Mouse (Mus musculus): Measurements from ENCODE around the gene Crlf1. TPM values are rescaled to one million over a fixed set of nuclear protein-coding genes. Genes with fewer than 3 reads are reported as not detected.

The Crlf1 gene
- polyA plus RNA-seq, 1 experiment from 2014 or later: 63.8 TPM

DNA sequence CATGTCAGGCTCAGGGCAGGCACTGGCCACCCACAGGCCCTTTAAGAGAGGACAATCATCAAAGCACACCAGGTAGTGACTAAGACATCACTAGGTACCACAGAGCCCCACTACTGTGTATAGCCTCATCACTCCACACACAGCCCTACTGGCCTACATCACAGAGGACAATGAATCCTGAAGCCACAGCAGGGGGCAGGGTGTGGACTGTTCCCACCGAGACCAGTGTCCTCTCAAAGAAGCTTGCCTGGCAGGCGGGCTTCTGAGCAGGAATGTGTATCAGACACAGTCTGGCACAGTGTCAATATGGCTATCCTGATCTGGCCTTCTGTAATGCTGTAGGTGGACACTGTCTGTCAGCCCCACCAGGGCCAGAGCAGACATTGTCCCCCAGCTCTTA lies 23.0 kb upstream of the Crlf1 start:
- H3K4me3 ChIP-seq (ENCODE audit: low read depth, low read length): no peak overlapping the region
- H3K27ac ChIP-seq (replicated peaks; ENCODE audit: low read depth, low read length): no peak overlapping the region
- no peak overlapping the region for H3K4me2 ChIP-seq (ENCODE audit: low read depth, low read length)
- 68% methylated on average over 2 of the region's 2 CpGs for WGBS
- ATAC-seq (replicated peaks; ENCODE audit: insufficient number of reproducible peaks, low FRiP score, low TSS enrichment, low read depth) (no peak), DNase-seq (ENCODE audit: low spot score) (no peak)
- H3K9me3 ChIP-seq (replicated peaks; ENCODE audit: control insufficient read depth, low read length): no peaks in the 10 kb centered on the region
- no peaks in the 10 kb centered on the region for H3K4me1 ChIP-seq (ENCODE audit: control insufficient read depth, insufficient read depth, low read length)
- H3K36me3 ChIP-seq (replicated peaks; ENCODE audit: control insufficient read depth, insufficient read depth, low read depth, low read length): no peaks in the 10 kb centered on the region
- no peaks in the 10 kb centered on the region for H3K27me3 ChIP-seq (ENCODE audit: control insufficient read depth, insufficient read depth, low read length)
- no peak overlapping the region for H3K9ac ChIP-seq (replicated peaks; ENCODE audit: low read length)

DNA sequence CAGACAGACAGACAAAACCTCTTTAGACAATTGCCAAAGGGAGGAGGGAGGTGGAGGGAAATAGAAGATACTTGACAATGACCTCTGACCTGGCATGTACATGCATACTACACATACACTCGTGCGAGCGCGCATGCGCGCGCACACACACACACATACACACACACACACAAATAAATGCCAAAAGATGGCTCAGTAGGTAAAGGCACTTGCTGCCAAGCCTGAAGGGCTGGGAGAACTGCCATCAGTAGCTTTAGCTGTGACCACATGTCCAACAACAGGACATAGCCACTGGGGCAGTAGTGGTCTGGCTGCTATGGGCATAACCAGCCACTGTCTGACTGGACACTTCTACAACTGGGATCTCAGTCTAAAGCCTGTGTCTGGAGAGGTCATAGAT lies 21.1 kb upstream of the Crlf1 start:
- DNase-seq (ENCODE audit: low spot score): no peak
- no peaks in the 10 kb centered on the region for H3K27me3 ChIP-seq (ENCODE audit: control insufficient read depth, insufficient read depth, low read length)
- no peaks in the 10 kb centered on the region for H3K9me3 ChIP-seq (replicated peaks; ENCODE audit: control insufficient read depth, low read length)
- no peak overlapping the region for H3K4me2 ChIP-seq (ENCODE audit: low read depth, low read length)
- H3K36me3 ChIP-seq (replicated peaks; ENCODE audit: control insufficient read depth, insufficient read depth, low read depth, low read length): no peaks in the 10 kb centered on the region
- WGBS: 97% methylated on average over 7 of the region's 7 CpGs
- no peak overlapping the region for H3K4me3 ChIP-seq (ENCODE audit: low read depth, low read length)
- H3K27ac ChIP-seq (replicated peaks; ENCODE audit: low read depth, low read length): no peak overlapping the region
- no peak for ATAC-seq (replicated peaks; ENCODE audit: insufficient number of reproducible peaks, low FRiP score, low TSS enrichment, low read depth)
- no peak overlapping the region for H3K9ac ChIP-seq (replicated peaks; ENCODE audit: low read length)
- H3K4me1 ChIP-seq (ENCODE audit: control insufficient read depth, insufficient read depth, low read length): no peaks in the 10 kb centered on the region

DNA sequence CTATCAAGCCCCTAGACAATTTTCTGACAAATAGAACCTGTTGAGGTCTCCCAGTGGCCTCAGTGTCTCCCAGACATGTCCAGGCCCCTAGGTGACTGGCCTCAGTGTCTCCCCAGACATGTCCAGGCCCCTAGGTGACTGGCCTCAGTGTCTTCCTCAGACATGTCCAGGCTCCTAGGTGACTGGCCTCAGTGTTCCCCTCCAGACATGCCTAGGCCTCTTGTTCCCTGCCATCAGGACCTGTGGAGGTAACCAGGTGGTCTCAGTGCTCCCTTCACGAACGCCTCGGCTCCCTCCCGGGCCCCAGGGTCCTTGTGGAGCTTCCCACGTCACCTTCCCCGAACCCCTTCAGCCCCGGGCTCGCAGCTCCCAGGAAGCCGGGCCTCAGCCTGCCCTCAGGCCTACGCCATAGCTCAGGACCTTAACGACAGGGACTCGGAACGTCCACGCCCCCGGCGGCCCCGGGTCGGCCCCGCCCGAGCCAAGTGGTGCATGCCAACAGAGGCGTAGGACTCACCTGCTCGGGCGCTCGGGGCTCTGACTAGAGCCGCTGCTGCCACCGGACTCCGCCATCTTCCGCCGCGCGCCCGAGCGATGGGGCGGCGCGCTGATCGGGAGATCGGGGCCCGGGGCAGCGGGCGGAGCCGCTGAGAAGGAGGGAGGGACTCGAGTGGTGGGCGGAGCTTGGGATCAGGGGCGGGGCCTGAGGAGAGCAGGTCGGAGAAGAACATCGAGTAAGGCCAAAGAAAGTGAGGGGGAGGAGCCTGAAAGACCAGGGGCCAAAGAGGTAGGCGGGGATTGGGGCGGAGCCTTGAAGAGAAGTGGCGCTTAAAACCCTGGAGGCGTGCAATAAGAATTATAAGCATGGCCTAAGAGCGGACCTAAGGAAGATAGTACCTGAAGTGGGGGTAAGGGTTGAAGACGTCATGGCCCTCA lies 16.4 kb upstream of the Crlf1 start, which contains the start of gene Klhl26:
TSS of gene Klhl26 (minus strand) at position 636 of the 936 bp plus-strand sequence.
- ATAC-seq (replicated peaks; ENCODE audit: insufficient number of reproducible peaks, low FRiP score, low TSS enrichment, low read depth): peak; percentile 81
- H3K9me3 ChIP-seq (replicated peaks; ENCODE audit: control insufficient read depth, low read length): no peaks in the 10 kb centered on the region
- H3K4me2 ChIP-seq (ENCODE audit: low read depth, low read length): peak within 1 kb of the TSS; percentile 82
- H3K27ac ChIP-seq (replicated peaks; ENCODE audit: low read depth, low read length): 0 out of 2 replicates have a peak within 1 kb of the TSS, but pooled peaks have one; percentile 16
- under 1% methylated on average over 53 of the region's 53 CpGs for WGBS
- H3K36me3 ChIP-seq (replicated peaks; ENCODE audit: control insufficient read depth, insufficient read depth, low read depth, low read length): no peaks in the 10 kb centered on the region
- DNase-seq (ENCODE audit: low spot score): peak; percentile 94
- H3K4me1 ChIP-seq (ENCODE audit: control insufficient read depth, insufficient read depth, low read length): no peaks in the 10 kb centered on the region
- H3K9ac ChIP-seq (replicated peaks; ENCODE audit: low read length): peak within 1 kb of the TSS; percentile 88
- peak within 1 kb of the TSS; percentile 83 for H3K4me3 ChIP-seq (ENCODE audit: low read depth, low read length)
- H3K27me3 ChIP-seq (ENCODE audit: control insufficient read depth, insufficient read depth, low read length): no peaks in the 10 kb centered on the region

DNA sequence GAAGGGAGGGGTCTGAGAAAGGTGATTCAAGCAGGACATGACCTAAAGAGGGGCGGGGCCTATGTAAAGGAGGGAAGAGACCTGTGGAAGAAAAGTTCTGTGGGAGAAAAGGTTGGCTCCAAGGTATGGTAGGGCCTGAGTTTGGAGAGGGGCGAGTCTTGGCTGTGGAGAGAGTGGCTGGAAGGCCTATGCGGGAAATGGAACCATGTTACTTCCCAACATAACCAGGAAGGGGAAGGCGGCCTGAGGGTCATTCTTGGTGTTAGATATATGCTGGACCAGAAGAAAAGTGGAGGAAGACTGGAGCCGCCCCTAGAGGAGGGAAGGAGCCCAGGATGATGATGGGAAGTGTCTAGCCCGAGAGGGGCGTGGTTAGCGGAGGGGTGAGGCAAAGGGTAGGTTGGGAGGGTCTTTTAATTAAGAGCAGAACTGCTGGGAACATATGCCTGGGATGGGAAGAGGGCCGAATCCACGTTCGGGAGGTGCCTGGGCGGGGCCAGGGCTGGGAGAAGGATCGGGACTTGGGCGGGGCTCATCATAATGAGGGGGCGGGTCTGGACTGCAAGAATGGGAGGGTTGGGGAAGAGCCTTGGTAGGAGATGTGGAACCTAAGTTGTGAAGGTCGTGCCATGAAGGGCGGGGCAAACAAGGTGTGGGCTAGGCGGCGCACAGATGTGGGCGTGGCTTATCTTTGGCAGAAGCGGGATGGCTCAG lies 15.5 kb upstream of the Crlf1 start:
- H3K9me3 ChIP-seq (replicated peaks; ENCODE audit: control insufficient read depth, low read length): no peaks in the 10 kb centered on the region
- peak; percentile 70 for DNase-seq (ENCODE audit: low spot score)
- H3K4me1 ChIP-seq (ENCODE audit: control insufficient read depth, insufficient read depth, low read length): no peaks in the 10 kb centered on the region
- H3K27ac ChIP-seq (replicated peaks; ENCODE audit: low read depth, low read length): no peak overlapping the region
- no peaks in the 10 kb centered on the region for H3K36me3 ChIP-seq (replicated peaks; ENCODE audit: control insufficient read depth, insufficient read depth, low read depth, low read length)
- peak overlapping the region; percentile 83 for H3K4me3 ChIP-seq (ENCODE audit: low read depth, low read length)
- ATAC-seq (replicated peaks; ENCODE audit: insufficient number of reproducible peaks, low FRiP score, low TSS enrichment, low read depth): peak; percentile 39
- peak overlapping the region; percentile 82; the same call in 1 of the 2 replicates for H3K4me2 ChIP-seq (ENCODE audit: low read depth, low read length)
- no peak overlapping the region for H3K9ac ChIP-seq (replicated peaks; ENCODE audit: low read length)
- no peaks in the 10 kb centered on the region for H3K27me3 ChIP-seq (ENCODE audit: control insufficient read depth, insufficient read depth, low read length)
- WGBS: under 1% methylated on average over 21 of the region's 21 CpGs

DNA sequence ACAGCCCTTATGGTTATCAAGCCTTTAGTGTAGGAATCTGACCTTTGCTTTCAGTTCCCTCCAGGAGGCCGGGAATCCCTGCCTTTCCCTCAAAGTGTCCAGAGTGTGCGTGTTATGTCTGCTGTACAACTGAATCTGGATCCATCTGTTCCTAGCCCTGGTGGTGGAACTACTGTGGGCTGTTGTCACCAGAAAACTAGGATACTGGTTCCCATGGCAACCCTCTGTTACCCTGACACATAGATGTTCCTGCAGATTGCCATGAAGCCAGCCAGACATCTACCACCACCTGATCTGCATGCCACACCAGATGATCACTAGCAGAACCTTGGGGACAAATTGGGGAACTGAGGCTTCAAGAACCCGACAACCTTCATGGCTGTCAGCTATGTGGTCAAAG lies 11.1 kb upstream of the Crlf1 start:
- no peaks in the 10 kb centered on the region for H3K9me3 ChIP-seq (replicated peaks; ENCODE audit: control insufficient read depth, low read length)
- ATAC-seq (replicated peaks; ENCODE audit: insufficient number of reproducible peaks, low FRiP score, low TSS enrichment, low read depth) (no peak), DNase-seq (ENCODE audit: low spot score) (no peak)
- H3K9ac ChIP-seq (replicated peaks; ENCODE audit: low read length): no peak overlapping the region
- no peaks in the 10 kb centered on the region for H3K36me3 ChIP-seq (replicated peaks; ENCODE audit: control insufficient read depth, insufficient read depth, low read depth, low read length)
- H3K4me3 ChIP-seq (ENCODE audit: low read depth, low read length): no peak overlapping the region
- WGBS: 80% methylated on average over 3 of the region's 3 CpGs
- H3K4me2 ChIP-seq (ENCODE audit: low read depth, low read length): no peak overlapping the region
- no peak overlapping the region for H3K27ac ChIP-seq (replicated peaks; ENCODE audit: low read depth, low read length)
- peaks cover 2% of the 10 kb centered on the region for H3K27me3 ChIP-seq (ENCODE audit: control insufficient read depth, insufficient read depth, low read length)
- H3K4me1 ChIP-seq (ENCODE audit: control insufficient read depth, insufficient read depth, low read length): no peaks in the 10 kb centered on the region

DNA sequence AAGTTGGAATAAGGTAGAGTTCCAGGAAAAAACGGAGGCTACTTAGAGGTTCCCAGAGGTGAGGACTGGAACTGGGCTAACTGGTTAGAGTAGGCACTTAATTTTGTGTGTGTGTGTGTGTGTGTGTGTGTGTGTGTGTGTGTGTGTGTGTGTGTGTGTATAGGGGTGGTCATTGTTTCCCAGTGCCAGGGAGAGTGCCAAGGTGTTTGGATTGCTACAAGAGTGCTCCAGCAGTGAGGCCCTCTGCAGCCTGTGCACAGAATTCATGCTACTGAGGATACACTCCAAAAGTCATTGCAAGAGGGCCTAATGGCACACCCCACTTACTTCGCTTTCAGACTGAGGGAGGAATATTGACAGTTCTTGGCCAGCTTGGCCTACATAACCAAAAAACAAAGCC lies 10.0 kb upstream of the Crlf1 start:
- no peak overlapping the region for H3K4me3 ChIP-seq (ENCODE audit: low read depth, low read length)
- no peak overlapping the region for H3K27ac ChIP-seq (replicated peaks; ENCODE audit: low read depth, low read length)
- no peak for DNase-seq (ENCODE audit: low spot score)
- no peak overlapping the region for H3K9ac ChIP-seq (replicated peaks; ENCODE audit: low read length)
- H3K4me2 ChIP-seq (ENCODE audit: low read depth, low read length): no peak overlapping the region
- H3K4me1 ChIP-seq (ENCODE audit: control insufficient read depth, insufficient read depth, low read length): no peaks in the 10 kb centered on the region; the same call in 1 of the 2 replicates
- H3K36me3 ChIP-seq (replicated peaks; ENCODE audit: control insufficient read depth, insufficient read depth, low read depth, low read length): no peaks in the 10 kb centered on the region
- no peak for ATAC-seq (replicated peaks; ENCODE audit: insufficient number of reproducible peaks, low FRiP score, low TSS enrichment, low read depth)
- no peaks in the 10 kb centered on the region for H3K9me3 ChIP-seq (replicated peaks; ENCODE audit: control insufficient read depth, low read length)
- peaks cover 7% of the 10 kb centered on the region for H3K27me3 ChIP-seq (ENCODE audit: control insufficient read depth, insufficient read depth, low read length)
- WGBS: 61% methylated on average over 2 of the region's 2 CpGs

DNA sequence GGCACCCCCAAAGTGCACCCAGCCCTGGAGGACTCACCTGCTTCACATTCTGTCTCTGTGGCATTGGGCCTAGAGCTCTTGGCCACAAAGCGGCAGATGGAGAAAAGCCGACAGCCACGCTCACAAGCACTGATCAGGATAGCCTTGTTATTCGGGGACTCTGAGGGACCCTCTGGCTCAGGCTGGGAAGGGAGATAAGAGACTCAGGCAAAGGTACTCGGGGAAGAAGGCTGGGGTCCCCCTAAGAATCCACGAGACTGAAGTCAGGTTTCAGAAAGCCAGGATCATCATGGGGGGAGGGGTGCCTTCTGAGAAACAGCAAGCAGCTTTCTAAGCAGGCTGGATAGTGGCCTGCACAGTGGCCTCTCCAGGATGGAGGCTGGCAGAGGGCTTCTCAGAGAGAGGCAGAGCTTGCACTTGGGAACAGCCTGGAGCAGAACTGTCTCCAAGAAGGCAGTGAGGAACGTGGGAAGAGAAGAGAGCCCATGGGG lies 6.7 kb upstream of the Crlf1 start:
- no peaks in the 10 kb centered on the region for H3K9me3 ChIP-seq (replicated peaks; ENCODE audit: control insufficient read depth, low read length)
- peaks cover 11% of the 10 kb centered on the region for H3K4me1 ChIP-seq (ENCODE audit: control insufficient read depth, insufficient read depth, low read length)
- H3K36me3 ChIP-seq (replicated peaks; ENCODE audit: control insufficient read depth, insufficient read depth, low read depth, low read length): no peaks in the 10 kb centered on the region
- ATAC-seq (replicated peaks; ENCODE audit: insufficient number of reproducible peaks, low FRiP score, low TSS enrichment, low read depth): no peak
- no peak overlapping the region for H3K9ac ChIP-seq (replicated peaks; ENCODE audit: low read length)
- no peak overlapping the region for H3K4me3 ChIP-seq (ENCODE audit: low read depth, low read length)
- no peak overlapping the region for H3K27ac ChIP-seq (replicated peaks; ENCODE audit: low read depth, low read length)
- DNase-seq (ENCODE audit: low spot score): no peak
- 39% methylated on average over 7 of the region's 7 CpGs for WGBS
- H3K27me3 ChIP-seq (ENCODE audit: control insufficient read depth, insufficient read depth, low read length): peaks cover 14% of the 10 kb centered on the region
- no peak overlapping the region for H3K4me2 ChIP-seq (ENCODE audit: low read depth, low read length)
